Mouse (Mus musculus): ENCODE measurements around the gene Adcyap1.

Adcyap1 gene

GRCm38 (mm10) chr17:93198717-93199116 is at the start of gene Adcyap1:
TSS of gene Adcyap1 (plus strand) at chr17:93199017.
- in situ Hi-C loops (cut with MboI): no loop called here

GRCm38 (mm10) chr17:93158280-93158851 is 40.5 kb upstream of the Adcyap1 start:
- in situ Hi-C loops (cut with MboI): no loop called here

GRCm38 (mm10) chr17:93169572-93169971 is 29.2 kb upstream of the Adcyap1 start:
- in situ Hi-C loops (cut with MboI): no loop called here

GRCm38 (mm10) chr17:93196846-93197245 is 2.0 kb upstream of the Adcyap1 start:
- in situ Hi-C loops (cut with MboI): no loop called here

- in situ Hi-C loops (cut with MboI): no loop called here
Measured at GRCm38 (mm10) chr17:93198213-93198612, 604 bp upstream of the Adcyap1 start.

GRCm38 (mm10) chr17:93199218-93199617 is 401 bp downstream of the Adcyap1 start:
- in situ Hi-C loops (cut with MboI): no loop called here

GRCm38 (mm10) chr17:93199747-93200146 is 930 bp downstream of the Adcyap1 start:
- in situ Hi-C loops (cut with MboI): no loop called here

GRCm38 (mm10) chr17:93200386-93201264 is 1.8 kb downstream of the Adcyap1 start:
- in situ Hi-C loops (cut with MboI): no loop called here

- in situ Hi-C loops (cut with MboI): no loop called here
Measured at GRCm38 (mm10) chr17:93201265-93201925, 2.6 kb downstream of the Adcyap1 start.

- in situ Hi-C loops (cut with MboI): no loop called here
Measured at GRCm38 (mm10) chr17:93202165-93203075, 3.6 kb downstream of the Adcyap1 start.

- in situ Hi-C loops (cut with MboI): no loop called here
Measured at GRCm38 (mm10) chr17:93203076-93204031, 4.5 kb downstream of the Adcyap1 start.

GRCm38 (mm10) chr17:93217785-93218184 is 19.0 kb downstream of the Adcyap1 start:
- in situ Hi-C loops (cut with MboI): no loop called here

- in situ Hi-C loops (cut with MboI): no loop called here
Measured at GRCm38 (mm10) chr17:93218640-93219039, 19.8 kb downstream of the Adcyap1 start.

GRCm38 (mm10) chr17:93237355-93237754 is 38.5 kb downstream of the Adcyap1 start:
- in situ Hi-C loops (cut with MboI): no loop called here
